Mouse (Mus musculus) liver, embryonic 14.5 days (tissue): Measurements from ENCODE around the gene Cmah. TPM values are rescaled to one million over a fixed set of nuclear protein-coding genes. Genes with fewer than 3 reads are reported as not detected.

Source experiments
- ATAC-seq: fragments of 200-750 bp; cut with Nextera tagmentation; 2 replicates; pipeline ENCODE4 v1.8.0; 2017; ENCODE audit warnings: moderate number of reproducible peaks, mild to moderate bottlenecking, moderate library complexity; ENCODE audit not compliant: insufficient read depth
- DNase-seq, 3 experiments: peaks; one replicate each; pipeline ENCODE4 v3.0.0-alpha.2; 2012 to 2013; ENCODE audit warnings: low read depth in 3 of 3, low spot score in 3 of 3
- H3K27ac ChIP-seq: fragments of 300-500 bp; sonication (generic); 2 replicates; pipeline ENCODE4 v1.5.1; 2014; ENCODE audit warnings: moderate library complexity, mild to moderate bottlenecking, control low read depth, inconsistent platforms
- H3K27me3 ChIP-seq: fragments of 300-500 bp; sonication (generic); 2 replicates; pipeline ENCODE4 v1.6.1; 2014; ENCODE audit warnings: mild to moderate bottlenecking, low read length, moderate library complexity; ENCODE audit not compliant: control insufficient read depth, insufficient read depth
- H3K36me3 ChIP-seq: fragments of 300-500 bp; sonication (generic); replicated peaks from 2 replicates; pipeline ENCODE4 v1.6.1; 2014; ENCODE audit warnings: low read depth; ENCODE audit not compliant: control insufficient read depth, insufficient read depth
- H3K4me1 ChIP-seq, 2 experiments: fragments of 200-500 bp in 1 of 2; fragments of 300-500 bp in 1 of 2; sonication (generic) in 1 of 2; replicated peaks; 2 replicates each; pipeline ENCODE4 v1.6.1; 2012 to 2014; ENCODE audit warnings: antibody characterized with exemption in 1 of 2, inconsistent platforms in 1 of 2, low read length in 1 of 2; ENCODE audit not compliant: control insufficient read depth in 2 of 2, insufficient read depth in 2 of 2
- H3K4me2 ChIP-seq: fragments of 300-500 bp; sonication (generic); 2 replicates; pipeline ENCODE4 v1.6.1; 2014; ENCODE audit warnings: low read depth, mild to moderate bottlenecking, control low read depth, moderate library complexity
- H3K4me3 ChIP-seq, 2 experiments: fragments of 200-500 bp in 1 of 2; fragments of 300-500 bp in 1 of 2; sonication (generic) in 1 of 2; 2 replicates each; pipeline ENCODE4 v1.5.1; 2012 to 2014; ENCODE audit warnings: low read depth in 2 of 2, low read length in 2 of 2, mild to moderate bottlenecking in 2 of 2, control low read depth in 1 of 2, inconsistent platforms in 1 of 2, moderate library complexity in 1 of 2; ENCODE audit not compliant: insufficient read depth in 1 of 2
- H3K9ac ChIP-seq: fragments of 300-500 bp; sonication (generic); replicated peaks from 2 replicates; pipeline ENCODE4 v1.6.1; 2014; ENCODE audit warnings: mild to moderate bottlenecking, control low read depth, moderate library complexity
- H3K9me3 ChIP-seq: fragments of 300-500 bp; sonication (generic); 2 replicates; pipeline ENCODE4 v1.6.1; 2016; ENCODE audit warnings: low read length, mixed read lengths; ENCODE audit not compliant: control insufficient read depth
- CTCF ChIP-seq: IDR thresholded peaks from 2 replicates; pipeline ENCODE4 v1.5.1; 2016; ENCODE audit warnings: antibody characterized with exemption, low read depth, control low read depth
- EP300 ChIP-seq: IDR thresholded peaks from 2 replicates; pipeline ENCODE4 v1.6.1; 2016; ENCODE audit warnings: antibody characterized with exemption, low read depth
- WGBS: fragments of 180-500 bp; shearing (Covaris S2); extraction: QIAGEN DNeasy Blood & Tissue Kit; methylation state at CpG from one replicate; pipeline ENCODE4 v1.1.7; 2014; ENCODE audit not compliant: insufficient replicate concordance; 5-methylcytosine and 5-hydroxymethylcytosine counted together
- polyA plus RNA-seq, 2 experiments: library from polyadenylated mRNA; depleted of rRNA in 1 of 2; stranded (reverse) in 1 of 2; unstranded in 1 of 2; fragments of >200 nt; fragmentation: Nextera tagmentation in 1 of 2; extraction: Ambion mirVana in 1 of 2; gene quantifications; 2 replicates each; pipeline versions ENCODE4 v1.2.1 to v1.2.3; 2012 to 2014

Cmah gene
- polyA plus RNA-seq, 2 experiments: 0.42 to 0.46 TPM

DNA sequence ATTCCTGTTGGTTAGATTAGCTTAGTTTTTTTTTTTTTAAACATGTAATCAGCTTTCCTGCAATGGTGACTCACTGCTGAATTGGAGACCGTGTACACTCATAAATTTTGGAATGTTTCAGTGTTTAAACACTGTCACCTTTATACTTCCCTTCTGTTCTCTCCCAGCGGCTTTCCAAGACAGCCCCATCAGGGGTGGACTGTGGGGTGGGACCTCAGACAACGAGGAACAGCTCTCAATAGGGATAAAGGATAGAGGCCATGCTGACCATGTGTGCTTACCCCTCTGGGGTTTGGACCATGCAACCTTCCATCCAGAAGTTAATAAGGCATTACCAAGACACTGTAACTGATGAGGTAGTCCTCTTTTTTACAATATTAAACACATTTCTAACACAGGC is 5.3 kb downstream of the Cmah start:
- Histone ChIP-seq H3K27ac (no peak overlapping the region), H3K27me3 (no peaks in the 10 kb centered on the region), H3K9ac (no peak overlapping the region), H3K4me2 (no peak overlapping the region), H3K9me3 (no peaks in the 10 kb centered on the region), H3K4me1 (peaks cover 0 to 10% of the 10 kb centered on the region in 2 experiments; a peak in 2 of 4 replicates), H3K36me3 (no peaks in the 10 kb centered on the region), H3K4me3 (no peak overlapping the region)
- no peak for DNase-seq
- no peak for ATAC-seq
- 36% methylated on average over 3 of the region's 3 CpGs for WGBS
- TF ChIP-seq CTCF: no peak
- no peak for TF ChIP-seq EP300

DNA sequence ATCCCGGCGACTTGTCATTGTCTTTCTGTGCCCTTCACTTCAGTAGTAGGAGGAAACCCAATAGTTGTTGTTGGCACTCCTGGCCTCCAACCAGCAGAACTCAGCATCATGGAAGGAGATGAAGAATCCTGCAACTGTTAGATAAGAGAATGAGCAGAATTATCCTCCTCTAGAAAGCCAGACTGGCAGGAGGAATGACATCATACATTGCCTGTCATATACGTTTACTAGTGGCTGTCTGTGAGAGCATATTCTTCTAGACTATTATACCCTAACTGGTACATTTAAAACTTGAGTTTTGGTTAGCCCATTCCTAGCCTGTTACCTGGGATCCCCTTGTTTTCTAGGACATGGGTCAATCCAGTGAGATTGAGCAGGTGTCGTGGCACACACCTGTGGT is 9.6 kb downstream of the Cmah start:
- ATAC-seq (no peak), DNase-seq (no peak)
- 34% methylated on average over 4 of the region's 4 CpGs for WGBS
- H3K9ac ChIP-seq: no peak overlapping the region
- TF ChIP-seq CTCF: no peak
- TF ChIP-seq EP300: peak; percentile 20; the same call in 1 of the 2 replicates
- no peak overlapping the region for H3K4me3 ChIP-seq
- H3K27ac ChIP-seq: no peak overlapping the region
- H3K4me2 ChIP-seq: no peak overlapping the region
- peaks cover 5 to 25% of the 10 kb centered on the region in 2 experiments for H3K4me1 ChIP-seq
- no peaks in the 10 kb centered on the region for H3K36me3 ChIP-seq
- H3K9me3 ChIP-seq: no peaks in the 10 kb centered on the region
- H3K27me3 ChIP-seq: no peaks in the 10 kb centered on the region

DNA sequence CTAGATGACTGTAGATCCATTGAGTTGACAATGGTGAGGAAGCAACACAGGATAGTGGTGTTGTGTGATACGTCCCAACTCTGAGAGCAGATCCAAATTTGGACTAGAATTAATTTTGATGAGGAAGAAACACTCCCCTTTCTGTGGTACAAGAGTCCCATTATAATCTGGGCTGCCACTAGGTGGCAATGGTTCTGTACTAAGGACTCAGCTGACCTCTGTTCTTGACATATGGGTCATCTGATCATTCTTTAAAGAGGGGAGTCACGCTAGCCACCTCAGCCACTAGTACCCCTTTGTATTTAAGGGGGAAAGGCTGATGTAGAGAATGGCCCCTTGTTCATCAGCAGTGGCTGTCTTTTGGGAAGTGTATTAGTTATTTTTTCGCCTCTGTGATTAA is 10.7 kb downstream of the Cmah start:
- H3K4me2 ChIP-seq: peak overlapping the region; percentile 36
- 13% methylated on average over 3 of the region's 3 CpGs for WGBS
- no peaks in the 10 kb centered on the region for H3K27me3 ChIP-seq
- H3K9ac ChIP-seq: no peak overlapping the region
- no peak overlapping the region for H3K27ac ChIP-seq
- no peaks in the 10 kb centered on the region for H3K36me3 ChIP-seq
- H3K4me3 ChIP-seq: no peak overlapping the region
- no peak for TF ChIP-seq EP300
- TF ChIP-seq CTCF: peak; percentile 71
- ATAC-seq (peak; percentile 57; the same call in 1 of the 2 replicates), DNase-seq (peak in 2 of 3 experiments; percentile 22 to 35)
- H3K9me3 ChIP-seq: no peaks in the 10 kb centered on the region
- peaks cover 5 to 25% of the 10 kb centered on the region in 2 experiments for H3K4me1 ChIP-seq

DNA sequence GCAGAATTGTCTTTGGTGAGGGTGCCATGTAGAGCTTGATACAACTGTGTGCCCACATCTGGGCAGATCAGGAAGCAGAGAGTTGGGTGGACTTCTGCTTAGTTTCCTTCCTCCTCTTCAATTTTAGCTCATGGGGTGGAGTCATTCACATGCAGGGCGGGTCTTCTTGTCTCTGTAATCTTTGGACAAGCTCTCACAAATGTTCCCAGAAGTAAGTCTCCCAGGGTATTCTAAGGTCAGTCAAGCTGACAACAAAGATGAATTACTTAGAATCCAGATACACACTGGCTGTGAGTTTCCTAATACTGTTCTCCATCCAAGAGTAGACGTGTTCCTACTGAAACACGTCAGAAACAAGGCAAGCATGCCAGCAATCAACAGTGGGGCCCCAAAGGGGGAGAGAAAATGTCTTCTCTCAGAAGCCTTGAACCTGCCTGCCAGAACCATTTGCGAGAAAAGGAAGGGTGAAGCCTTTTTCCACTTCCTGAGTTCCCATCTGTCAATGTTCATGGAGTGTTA is 11.2 kb downstream of the Cmah start:
- no peak overlapping the region for H3K9ac ChIP-seq
- DNase-seq: peak in 1 of 3 experiments; percentile 46

DNA sequence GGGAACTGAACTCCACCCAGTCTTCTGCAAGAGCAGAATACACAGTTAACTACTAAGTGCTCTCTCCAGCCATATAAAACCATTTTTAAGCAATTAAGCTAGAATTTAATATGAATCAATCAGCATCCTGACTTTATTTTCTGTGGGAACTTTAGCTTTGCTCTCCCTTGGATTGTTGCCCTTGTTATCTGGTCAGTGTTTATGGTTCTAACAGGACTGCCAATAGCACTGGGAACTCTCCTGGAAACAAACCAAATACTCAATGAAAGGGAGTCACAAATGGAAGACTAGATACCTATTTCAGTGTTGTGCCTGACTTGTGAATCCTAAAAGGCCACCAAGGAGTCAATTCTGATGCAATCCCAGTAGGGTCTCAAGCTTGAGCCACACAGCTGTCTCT is 12.7 kb downstream of the Cmah start:
- H3K36me3 ChIP-seq: no peaks in the 10 kb centered on the region
- no peak overlapping the region for H3K27ac ChIP-seq
- no peak overlapping the region for H3K4me3 ChIP-seq
- H3K4me1 ChIP-seq: peaks cover 5 to 25% of the 10 kb centered on the region in 2 experiments
- H3K9ac ChIP-seq: no peak overlapping the region
- no peak for DNase-seq
- no peak overlapping the region for H3K4me2 ChIP-seq
- H3K27me3 ChIP-seq: no peaks in the 10 kb centered on the region
- no peak for TF ChIP-seq CTCF
- TF ChIP-seq EP300: no peak
- H3K9me3 ChIP-seq: no peaks in the 10 kb centered on the region
- no peak for ATAC-seq

More for the DNA sequence above, 11.2 kb downstream of the Cmah start:
- Histone ChIP-seq H3K36me3 (no peaks in the 10 kb centered on the region), H3K4me3 (no peak overlapping the region), H3K27ac (no peak overlapping the region), H3K4me2 (peak overlapping the region; percentile 36), H3K4me1 (peaks cover 5 to 25% of the 10 kb centered on the region in 2 experiments), H3K27me3 (no peaks in the 10 kb centered on the region), H3K9me3 (no peaks in the 10 kb centered on the region)
- WGBS: 9% methylated on average over 4 of the region's 4 CpGs
- no peak for TF ChIP-seq CTCF
- TF ChIP-seq EP300: no peak
- ATAC-seq: peak; percentile 41; the same call in 1 of the 2 replicates
